Mouse (Mus musculus) ES-Bruce4 (cell line): ENCODE data around the gene Yipf2. TPM values are rescaled to one million over a fixed set of nuclear protein-coding genes. Genes with fewer than 3 reads are reported as not detected.
"Not testable (repeated sequence)": the region's sequence is repeated elsewhere in the genome, so short reads cannot be mapped to it uniquely, and the experiment has no call there.

Experiments
- H3K27ac ChIP-seq: 2 replicates; pipeline ENCODE4 v1.5.1; 2012; ENCODE audit warnings: low read length, inconsistent platforms; ENCODE audit not compliant: insufficient read depth
- H3K27me3 ChIP-seq: 2 replicates; pipeline ENCODE4 v1.6.1; 2012; ENCODE audit warnings: mild to moderate bottlenecking, low read length, inconsistent platforms; ENCODE audit not compliant: control insufficient read depth, poor library complexity, insufficient read depth, severe bottlenecking
- H3K36me3 ChIP-seq: 2 replicates; pipeline ENCODE4 v1.6.1; 2012; ENCODE audit warnings: inconsistent platforms, mild to moderate bottlenecking, low read length, moderate library complexity; ENCODE audit not compliant: control insufficient read depth, poor library complexity, insufficient read depth, severe bottlenecking
- H3K4me1 ChIP-seq: one replicate; pipeline ENCODE4 v1.8.1; 2011; ENCODE audit warnings: low read length; ENCODE audit not compliant: control insufficient read depth, insufficient read depth
- H3K4me3 ChIP-seq: 2 replicates; pipeline ENCODE4 v1.5.1; 2011; ENCODE audit warnings: low read depth, mild to moderate bottlenecking, low read length
- H3K9ac ChIP-seq: 2 replicates; pipeline ENCODE4 v1.6.1; 2012; ENCODE audit warnings: low read depth, mild to moderate bottlenecking, inconsistent platforms; ENCODE audit not compliant: poor library complexity, severe bottlenecking
- H3K9me3 ChIP-seq: replicated peaks from 2 replicates; pipeline ENCODE4 v1.6.1; 2012; ENCODE audit warnings: mild to moderate bottlenecking, low read length, inconsistent platforms; ENCODE audit not compliant: control insufficient read depth, poor library complexity, insufficient read depth, severe bottlenecking
- CTCF ChIP-seq: IDR thresholded peaks from one replicate; pipeline ENCODE4 v1.8.1; 2011; ENCODE audit warnings: low read depth, low read length
- EP300 ChIP-seq: IDR thresholded peaks from 2 replicates; pipeline ENCODE4 v1.6.1; 2011; ENCODE audit warnings: low read depth, low read length; ENCODE audit not compliant: insufficient read depth
- POLR2A ChIP-seq: IDR thresholded peaks from one replicate; pipeline ENCODE4 v1.8.1; 2011; ENCODE audit warnings: low read length; ENCODE audit not compliant: insufficient read depth
- polyA plus RNA-seq: library from polyadenylated mRNA; stranded (reverse); fragments of >200 nt; gene quantifications from 2 replicates; pipeline ENCODE4 v1.2.4, GENCODE M21; 2011; ENCODE audit warnings: low read depth; ENCODE audit not compliant: missing spikeins, insufficient read depth, insufficient read length

Yipf2 gene
- polyA plus RNA-seq, 1 experiment, result 17.4 TPM

- Histone ChIP-seq H3K9me3 (no peaks in the 10 kb centered on the region), H3K4me1 (peaks cover 2% of the 10 kb centered on the region), H3K27me3 (no peaks in the 10 kb centered on the region), H3K9ac (no peak overlapping the region), H3K27ac (no peak overlapping the region), H3K36me3 (no peaks in the 10 kb centered on the region), H3K4me3 (no peak overlapping the region)
- TF ChIP-seq POLR2A (no peak), CTCF (peak; percentile 86)
Measured at GRCm38 (mm10) chr9:21601722-21602399, 9.2 kb upstream of the Yipf2 start.

GRCm38 (mm10) chr9:21601073-21601472, 8.4 kb upstream of the Yipf2 start:
- Histone ChIP-seq H3K4me1 (peaks cover 2% of the 10 kb centered on the region), H3K27me3 (no peaks in the 10 kb centered on the region), H3K9ac (no peak overlapping the region), H3K4me3 (no peak overlapping the region), H3K9me3 (no peaks in the 10 kb centered on the region), H3K36me3 (no peaks in the 10 kb centered on the region), H3K27ac (no peak overlapping the region)
- no peak for TF ChIP-seq CTCF
- no peak for TF ChIP-seq EP300
- no peak for TF ChIP-seq POLR2A

GRCm38 (mm10) chr9:21600186-21600585, 7.6 kb upstream of the Yipf2 start:
- Histone ChIP-seq H3K27ac (no peak overlapping the region), H3K4me3 (no peak overlapping the region), H3K27me3 (no peaks in the 10 kb centered on the region), H3K36me3 (no peaks in the 10 kb centered on the region), H3K4me1 (peaks cover 2% of the 10 kb centered on the region), H3K9me3 (no peaks in the 10 kb centered on the region), H3K9ac (no peak overlapping the region)
- no peak for TF ChIP-seq CTCF
- no peak for TF ChIP-seq EP300
- TF ChIP-seq POLR2A, result no peak

GRCm38 (mm10) chr9:21598198-21598597, 5.6 kb upstream of the Yipf2 start:
- TF ChIP-seq CTCF (peak; percentile 57), POLR2A (no peak), EP300 (no peak)
- no peak overlapping the region for H3K9ac ChIP-seq
- H3K27me3 ChIP-seq, result no peaks in the 10 kb centered on the region
- no peak overlapping the region for H3K4me3 ChIP-seq
- no peaks in the 10 kb centered on the region for H3K9me3 ChIP-seq
- H3K4me1 ChIP-seq, result no peaks in the 10 kb centered on the region
- no peaks in the 10 kb centered on the region for H3K36me3 ChIP-seq
- no peak overlapping the region for H3K27ac ChIP-seq

- TF ChIP-seq POLR2A, result no peak
- no peak for TF ChIP-seq EP300
- TF ChIP-seq CTCF, result no peak
- no peak overlapping the region for H3K27ac ChIP-seq
- H3K27me3 ChIP-seq, result no peaks in the 10 kb centered on the region
- H3K9ac ChIP-seq, result no peak overlapping the region
- no peak overlapping the region for H3K4me3 ChIP-seq
- H3K9me3 ChIP-seq, result no peaks in the 10 kb centered on the region
- no peaks in the 10 kb centered on the region for H3K4me1 ChIP-seq
- H3K36me3 ChIP-seq, result no peaks in the 10 kb centered on the region
Measured at GRCm38 (mm10) chr9:21594838-21595237, 2.2 kb upstream of the Yipf2 start.

- H3K36me3 ChIP-seq, H3K27ac ChIP-seq, H3K4me1 ChIP-seq, H3K9ac ChIP-seq, H3K9me3 ChIP-seq, H3K4me3 ChIP-seq, H3K27me3 ChIP-seq: not testable (repeated sequence)
Measured at GRCm38 (mm10) chr9:21594350-21594749, 1.7 kb upstream of the Yipf2 start.
